Mouse (Mus musculus) limb, embryonic 14.5 days (tissue): ENCODE data around the gene Ccdc177. TPM values are rescaled to one million over a fixed set of nuclear protein-coding genes. Genes with fewer than 3 reads are reported as not detected.

Source experiments
- ATAC-seq: fragments of 200-750 bp; cut with Nextera tagmentation; 2 replicates; pipeline ENCODE4 v1.8.0; 2017; ENCODE audit warnings: low read depth, moderate number of reproducible peaks, moderate TSS enrichment; ENCODE audit not compliant: low FRiP score
- DNase-seq: peaks from one replicate; pipeline ENCODE4 v3.0.0-alpha.2; 2015; ENCODE audit warnings: low spot score
- H3K27ac ChIP-seq: fragments of 300-500 bp; sonication (generic); replicated peaks from 2 replicates; pipeline ENCODE4 v1.5.1; 2014; ENCODE audit warnings: low read depth, mild to moderate bottlenecking, low read length, moderate library complexity, mixed read lengths
- H3K27me3 ChIP-seq: fragments of 300-500 bp; sonication (generic); 2 replicates; pipeline ENCODE4 v1.6.1; 2014; ENCODE audit warnings: low read length, mixed read lengths; ENCODE audit not compliant: control insufficient read depth, insufficient read depth
- H3K36me3 ChIP-seq: fragments of 300-500 bp; sonication (generic); 2 replicates; pipeline ENCODE4 v1.6.1; 2014; ENCODE audit warnings: mild to moderate bottlenecking, low read length, moderate library complexity, mixed read lengths; ENCODE audit not compliant: control insufficient read depth, insufficient read depth
- H3K4me1 ChIP-seq: fragments of 300-500 bp; sonication (generic); 2 replicates; pipeline ENCODE4 v1.6.1; 2014; ENCODE audit warnings: antibody characterized with exemption, low read length, mixed read lengths; ENCODE audit not compliant: control insufficient read depth, insufficient read depth
- H3K4me2 ChIP-seq: fragments of 300-500 bp; sonication (generic); replicated peaks from 2 replicates; pipeline ENCODE4 v1.6.1; 2014; ENCODE audit warnings: low read depth, mild to moderate bottlenecking, low read length, moderate library complexity; ENCODE audit not compliant: severe bottlenecking
- H3K4me3 ChIP-seq: fragments of 300-500 bp; sonication (generic); replicated peaks from 2 replicates; pipeline ENCODE4 v1.5.1; 2014; ENCODE audit warnings: low read length
- H3K9ac ChIP-seq: fragments of 300-500 bp; sonication (generic); 2 replicates; pipeline ENCODE4 v1.6.1; 2014; ENCODE audit warnings: mild to moderate bottlenecking, low read depth, low read length, moderate library complexity; ENCODE audit not compliant: severe bottlenecking
- H3K9me3 ChIP-seq: fragments of 300-500 bp; sonication (generic); 2 replicates; pipeline ENCODE4 v1.6.1; 2016; ENCODE audit warnings: low read length; ENCODE audit not compliant: control insufficient read depth
- POLR2A ChIP-seq: fragments of 200-500 bp; IDR thresholded peaks from 2 replicates; pipeline ENCODE4 v1.8.0; 2012; ENCODE audit warnings: inconsistent platforms, mild to moderate bottlenecking, moderate library complexity, borderline replicate concordance; ENCODE audit not compliant: insufficient read depth, insufficient read length; ENCODE audit errors: extremely low read depth
- WGBS: fragments of 180-500 bp; shearing (Covaris S2); extraction: QIAGEN DNeasy Blood & Tissue Kit; methylation state at CpG from one replicate; pipeline ENCODE4 v1.1.7; 2014; 5-methylcytosine and 5-hydroxymethylcytosine counted together
- polyA plus RNA-seq, 2 experiments: library from polyadenylated mRNA; depleted of rRNA in 1 of 2; stranded (reverse) in 1 of 2; unstranded in 1 of 2; fragments of >200 nt; fragmentation: Nextera tagmentation in 1 of 2; extraction: Ambion mirVana in 1 of 2; gene quantifications; 2 replicates each; pipeline versions ENCODE4 v1.2.1 to v1.2.3; 2012 to 2014

Gene Ccdc177
- polyA plus RNA-seq, 2 experiments, result 0.07 to 0.10 TPM

- no peaks in the 10 kb centered on the region for H3K9me3 ChIP-seq
- H3K9ac ChIP-seq, result no peak overlapping the region
- no peak overlapping the region for H3K4me2 ChIP-seq
- ATAC-seq (no peak), DNase-seq (no peak)
- H3K36me3 ChIP-seq, result no peaks in the 10 kb centered on the region
- 83% methylated on average over 1 of the region's 1 CpGs for WGBS
- TF ChIP-seq POLR2A, result no peak
- no peak overlapping the region for H3K4me3 ChIP-seq
- peaks cover 12% of the 10 kb centered on the region for H3K4me1 ChIP-seq
- no peaks in the 10 kb centered on the region for H3K27me3 ChIP-seq
- no peak overlapping the region for H3K27ac ChIP-seq
Observed at GRCm38 (mm10) chr12:80793535-80793934, 33.0 kb upstream of the Ccdc177 start.

- H3K4me3 ChIP-seq, result no peak overlapping the region
- TF ChIP-seq POLR2A, result no peak
- no peak overlapping the region for H3K4me2 ChIP-seq
- no peaks in the 10 kb centered on the region for H3K27me3 ChIP-seq
- 75% methylated on average over 5 of the region's 5 CpGs for WGBS
- no peak overlapping the region for H3K27ac ChIP-seq
- H3K9ac ChIP-seq, result no peak overlapping the region
- H3K36me3 ChIP-seq, result no peaks in the 10 kb centered on the region
- no peak for DNase-seq
- H3K9me3 ChIP-seq, result no peaks in the 10 kb centered on the region
- ATAC-seq, result no peak
- peaks cover 10% of the 10 kb centered on the region for H3K4me1 ChIP-seq
Observed at GRCm38 (mm10) chr12:80792867-80793266, 32.4 kb upstream of the Ccdc177 start.

- peaks cover 10% of the 10 kb centered on the region for H3K4me1 ChIP-seq
- H3K36me3 ChIP-seq, result no peaks in the 10 kb centered on the region
- H3K9me3 ChIP-seq, result no peaks in the 10 kb centered on the region
- peak overlapping the region; percentile 62 for H3K4me2 ChIP-seq
- DNase-seq, result peak; percentile 34
- peak overlapping the region; percentile 94; the same call in 1 of the 2 replicates for H3K27ac ChIP-seq
- 39% methylated on average over 6 of the region's 6 CpGs for WGBS
- peak overlapping the region; percentile 94 for H3K4me3 ChIP-seq
- H3K9ac ChIP-seq, result peak overlapping the region; percentile 79
- ATAC-seq, result no peak
- TF ChIP-seq POLR2A, result no peak
- no peaks in the 10 kb centered on the region for H3K27me3 ChIP-seq
Observed at GRCm38 (mm10) chr12:80791571-80792444, 31.3 kb upstream of the Ccdc177 start.

DNA sequence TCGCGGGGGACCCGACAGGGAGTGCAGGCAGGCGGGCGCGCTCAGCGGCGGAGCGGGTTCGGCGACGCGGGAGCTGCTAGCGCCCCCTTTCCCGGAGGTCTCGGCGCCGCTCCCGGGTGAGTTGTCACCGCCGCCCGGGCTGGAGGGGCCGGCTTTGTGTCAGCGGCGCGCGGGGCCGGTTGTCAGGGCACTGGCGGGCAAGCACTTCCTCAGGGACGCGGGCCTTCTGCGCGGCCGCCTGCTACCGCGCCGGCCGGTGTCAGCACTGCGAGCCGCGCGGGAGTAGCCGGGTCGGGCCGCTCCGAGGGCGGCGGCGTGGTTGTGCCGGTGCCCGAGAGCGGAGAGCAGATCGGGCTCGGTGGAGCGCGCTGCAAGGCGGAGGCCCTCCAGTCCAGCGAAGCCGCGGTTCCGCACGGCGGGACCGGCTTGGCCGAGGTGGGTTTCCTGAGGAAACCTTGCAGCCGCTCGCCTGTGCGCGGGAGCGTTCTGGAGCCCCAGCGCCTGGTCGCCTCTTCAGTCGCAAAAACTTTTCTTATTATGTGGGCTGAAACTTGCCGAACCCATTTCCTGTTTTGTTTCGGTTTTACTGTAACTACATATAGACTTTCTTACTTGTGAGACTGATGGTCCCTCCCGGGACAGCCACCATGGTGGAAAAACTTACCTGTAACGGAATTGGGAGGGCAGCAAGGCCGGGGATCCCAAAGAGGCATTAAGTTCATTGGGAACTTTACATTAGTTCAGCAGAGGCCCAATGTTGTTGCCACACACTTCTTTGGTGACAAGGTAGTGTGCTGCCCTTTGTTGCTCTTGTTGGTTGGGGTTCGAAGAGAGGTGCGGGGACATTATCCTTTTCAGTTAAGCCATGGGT is 30.4 kb upstream of the Ccdc177 start:
- H3K27ac ChIP-seq, result peak overlapping the region; percentile 94
- H3K4me2 ChIP-seq, result peak overlapping the region; percentile 62
- H3K36me3 ChIP-seq, result no peaks in the 10 kb centered on the region
- peak overlapping the region; percentile 94 for H3K4me3 ChIP-seq
- peaks cover 10% of the 10 kb centered on the region for H3K4me1 ChIP-seq
- peak overlapping the region; percentile 79 for H3K9ac ChIP-seq
- TF ChIP-seq POLR2A, result no peak
- ATAC-seq (no peak; the same call in 1 of the 2 replicates), DNase-seq (no peak)
- H3K27me3 ChIP-seq, result no peaks in the 10 kb centered on the region
- no peaks in the 10 kb centered on the region for H3K9me3 ChIP-seq
- WGBS, result under 1% methylated on average over 67 of the region's 80 CpGs
